Mouse (Mus musculus) embryonic facial prominence, embryonic 11.5 days (tissue): ENCODE data around the gene Rasgrf2. TPM values are rescaled to one million over a fixed set of nuclear protein-coding genes. Genes with fewer than 3 reads are reported as not detected.
A peak's percentile ranks its signal among the peaks of the same experiment; 100 is the strongest.

Experiments
- ATAC-seq: fragments of 200-750 bp; cut with Nextera tagmentation; replicated peaks from 2 replicates; pipeline ENCODE4 v1.8.0; 2017; ENCODE audit warnings: low read depth; ENCODE audit not compliant: insufficient number of reproducible peaks, low FRiP score, low TSS enrichment
- DNase-seq: peaks from one replicate; pipeline ENCODE4 v3.0.0-alpha.2; 2015; ENCODE audit warnings: low spot score
- H3K27ac ChIP-seq: fragments of 300-500 bp; sonication (generic); replicated peaks from 2 replicates; pipeline ENCODE4 v1.5.1; 2014; ENCODE audit warnings: mild to moderate bottlenecking, low read depth, low read length, control low read depth
- H3K27me3 ChIP-seq: fragments of 300-500 bp; sonication (generic); 2 replicates; pipeline ENCODE4 v1.6.1; 2014; ENCODE audit warnings: mild to moderate bottlenecking, low read length, moderate library complexity, mixed read lengths; ENCODE audit not compliant: control insufficient read depth, insufficient read depth
- H3K36me3 ChIP-seq: fragments of 300-500 bp; sonication (generic); replicated peaks from 2 replicates; pipeline ENCODE4 v1.6.1; 2014; ENCODE audit warnings: low read depth, mild to moderate bottlenecking, low read length, moderate library complexity, mixed read lengths; ENCODE audit not compliant: control insufficient read depth, insufficient read depth
- H3K4me1 ChIP-seq: fragments of 300-500 bp; sonication (generic); 2 replicates; pipeline ENCODE4 v1.6.1; 2014; ENCODE audit warnings: low read length, mixed read lengths; ENCODE audit not compliant: control insufficient read depth, insufficient read depth
- H3K4me2 ChIP-seq: fragments of 300-500 bp; sonication (generic); 2 replicates; pipeline ENCODE4 v1.6.1; 2014; ENCODE audit warnings: low read depth, mild to moderate bottlenecking, control low read depth, low read length, moderate library complexity
- H3K4me3 ChIP-seq: fragments of 300-500 bp; sonication (generic); 2 replicates; pipeline ENCODE4 v1.5.1; 2014; ENCODE audit warnings: low read depth, low read length, control low read depth
- H3K9ac ChIP-seq: fragments of 300-500 bp; sonication (generic); replicated peaks from 2 replicates; pipeline ENCODE4 v1.6.1; 2014; ENCODE audit warnings: mild to moderate bottlenecking, control low read depth, low read length
- H3K9me3 ChIP-seq: fragments of 300-500 bp; sonication (generic); replicated peaks from 2 replicates; pipeline ENCODE4 v1.6.1; 2016; ENCODE audit warnings: mild to moderate bottlenecking, low read length, inconsistent platforms, mixed read lengths; ENCODE audit not compliant: control insufficient read depth
- WGBS: fragments of 180-500 bp; shearing (Covaris S2); extraction: QIAGEN DNeasy Blood & Tissue Kit; methylation state at CpG from one replicate; pipeline ENCODE4 v1.1.7; 2014; 5-methylcytosine and 5-hydroxymethylcytosine counted together
- polyA plus RNA-seq: library from polyadenylated mRNA; unstranded; fragments of >200 nt; fragmentation: Nextera tagmentation; extraction: Ambion mirVana; gene quantifications from 2 replicates; pipeline ENCODE4 v1.2.1, GENCODE M21; 2014

Gene Rasgrf2
- polyA plus RNA-seq, 1 experiment from 2014 or later = 0.10 TPM

DNA sequence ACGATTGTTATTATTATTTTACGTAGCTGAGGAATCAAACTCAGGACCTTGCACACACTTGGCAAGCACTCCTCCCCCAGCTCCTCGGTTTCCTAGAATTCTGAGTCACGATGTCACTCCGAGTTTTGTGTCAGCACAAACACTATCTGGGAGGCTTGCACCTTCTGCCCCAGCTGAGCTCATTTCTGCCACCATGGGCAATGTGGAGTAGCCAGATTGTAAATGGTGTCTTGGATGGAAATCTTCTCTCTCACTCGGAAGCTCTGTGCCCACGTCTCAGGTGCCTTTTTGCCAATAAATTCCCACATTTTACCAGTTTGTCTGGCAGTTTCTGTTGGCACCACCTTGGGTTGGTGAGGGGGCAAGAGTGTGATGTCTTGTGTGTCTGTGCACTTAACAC is 143.1 kb downstream of the Rasgrf2 start:
- Histone ChIP-seq H3K27ac (no peak overlapping the region), H3K4me1 (no peaks in the 10 kb centered on the region), H3K27me3 (no peaks in the 10 kb centered on the region), H3K9ac (no peak overlapping the region), H3K4me3 (no peak overlapping the region), H3K9me3 (no peaks in the 10 kb centered on the region), H3K4me2 (no peak overlapping the region), H3K36me3 (no peaks in the 10 kb centered on the region)
- ATAC-seq (no peak), DNase-seq (no peak)
- WGBS = 85% methylated on average over 7 of the region's 7 CpGs

- H3K4me1 ChIP-seq = no peaks in the 10 kb centered on the region
- no peak for DNase-seq
- H3K27me3 ChIP-seq = no peaks in the 10 kb centered on the region
- H3K27ac ChIP-seq = no peak overlapping the region
- H3K9ac ChIP-seq = no peak overlapping the region
- ATAC-seq = no peak
- no peaks in the 10 kb centered on the region for H3K36me3 ChIP-seq
- no peak overlapping the region for H3K4me3 ChIP-seq
- H3K9me3 ChIP-seq = no peaks in the 10 kb centered on the region
- 87% methylated on average over 6 of the region's 6 CpGs for WGBS
- no peak overlapping the region for H3K4me2 ChIP-seq
These were observed 144.5 kb downstream of the Rasgrf2 start for GRCm38 (mm10) chr13:91986958-91987357.

DNA sequence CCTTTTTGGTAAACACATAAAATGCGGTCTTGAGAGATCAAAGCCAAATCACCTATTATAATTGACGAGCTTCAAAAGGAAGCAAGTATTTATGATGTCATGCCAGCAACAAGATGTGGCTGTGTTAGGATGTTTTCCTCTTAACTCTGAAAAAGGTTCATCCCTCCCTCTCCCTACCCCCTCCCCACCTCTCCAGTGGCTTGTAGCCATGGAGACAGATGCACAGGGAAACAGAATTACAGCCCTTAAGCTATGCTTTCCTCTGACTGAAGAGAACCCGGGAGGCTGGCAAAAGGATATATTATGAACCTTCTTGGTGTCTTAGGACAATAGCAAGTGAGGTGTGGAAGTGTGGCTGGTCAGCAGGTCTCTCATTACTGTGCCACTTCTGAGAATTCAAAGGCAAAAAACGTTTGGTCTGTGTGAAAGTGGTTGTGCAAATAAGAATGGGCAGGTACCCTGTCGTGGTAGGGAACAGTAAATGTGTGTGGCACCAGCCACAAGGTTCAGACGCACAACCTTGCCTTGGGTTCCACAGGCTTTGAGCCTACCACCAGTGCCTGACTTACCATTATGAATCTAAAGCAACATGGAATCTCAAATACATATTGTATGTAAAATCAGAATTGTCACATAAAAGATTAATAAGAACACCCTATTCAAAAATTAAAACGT is 145.4 kb downstream of the Rasgrf2 start:
- ATAC-seq = no peak
- Histone ChIP-seq H3K27me3 (no peaks in the 10 kb centered on the region), H3K9ac (no peak overlapping the region), H3K27ac (no peak overlapping the region), H3K4me2 (no peak overlapping the region), H3K4me3 (no peak overlapping the region), H3K36me3 (no peaks in the 10 kb centered on the region), H3K4me1 (no peaks in the 10 kb centered on the region), H3K9me3 (no peaks in the 10 kb centered on the region)
- 66% methylated on average over 7 of the region's 7 CpGs for WGBS
- DNase-seq = peak; percentile 18

DNA sequence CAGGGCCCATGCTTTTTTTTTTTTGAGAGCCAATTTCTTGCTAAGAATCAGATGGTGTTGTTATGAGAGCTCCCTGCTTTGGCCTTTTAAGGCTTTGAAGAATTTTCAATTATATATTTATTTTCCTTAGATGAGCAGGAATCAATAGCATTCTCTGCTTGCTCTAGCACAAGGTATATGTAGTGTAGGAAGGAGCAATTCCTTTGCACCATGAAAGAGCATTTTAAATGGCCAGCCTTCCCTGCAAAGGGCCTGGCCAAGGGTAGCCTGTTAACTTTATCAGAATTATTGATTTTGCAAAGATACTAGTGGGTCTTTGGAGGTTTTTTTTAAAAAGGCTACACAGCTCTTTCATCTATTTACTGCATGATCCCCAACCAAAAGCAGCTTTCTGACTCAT is 146.4 kb downstream of the Rasgrf2 start:
- no peaks in the 10 kb centered on the region for H3K9me3 ChIP-seq
- no peaks in the 10 kb centered on the region for H3K36me3 ChIP-seq
- H3K4me2 ChIP-seq = no peak overlapping the region
- DNase-seq (no peak), ATAC-seq (no peak)
- H3K4me3 ChIP-seq = no peak overlapping the region
- H3K27me3 ChIP-seq = no peaks in the 10 kb centered on the region
- no peaks in the 10 kb centered on the region for H3K4me1 ChIP-seq
- no peak overlapping the region for H3K27ac ChIP-seq
- H3K9ac ChIP-seq = no peak overlapping the region

- DNase-seq (no peak), ATAC-seq (no peak)
- H3K4me3 ChIP-seq = no peak overlapping the region
- no peak overlapping the region for H3K9ac ChIP-seq
- no peak overlapping the region for H3K27ac ChIP-seq
- no peaks in the 10 kb centered on the region for H3K27me3 ChIP-seq
- no peaks in the 10 kb centered on the region for H3K36me3 ChIP-seq
- no peaks in the 10 kb centered on the region for H3K4me1 ChIP-seq
- no peaks in the 10 kb centered on the region for H3K9me3 ChIP-seq
- WGBS = 87% methylated on average over 3 of the region's 3 CpGs
- no peak overlapping the region for H3K4me2 ChIP-seq
These were observed 149.4 kb downstream of the Rasgrf2 start for GRCm38 (mm10) chr13:91982080-91982479.

DNA sequence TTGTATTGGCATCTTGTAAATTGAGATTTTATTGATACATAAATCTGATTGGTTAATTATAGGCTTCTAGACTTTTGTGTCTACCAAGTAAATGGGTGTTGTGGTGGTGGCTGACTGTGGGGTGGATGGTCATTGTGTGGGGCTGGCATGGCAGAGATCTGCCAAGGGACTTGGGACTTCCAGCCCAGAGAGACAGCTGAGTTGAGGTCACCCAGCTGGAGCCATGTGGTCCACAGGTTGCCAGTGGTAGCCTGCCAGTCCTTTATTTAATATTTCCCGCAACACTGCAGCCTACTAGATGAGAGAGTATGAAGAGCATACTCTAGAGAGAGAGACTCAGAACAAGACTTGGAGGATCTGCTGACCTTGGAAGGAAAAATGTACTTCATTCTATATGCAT is 150.0 kb downstream of the Rasgrf2 start:
- no peak overlapping the region for H3K4me2 ChIP-seq
- no peak for ATAC-seq
- H3K9ac ChIP-seq = no peak overlapping the region
- H3K4me1 ChIP-seq = no peaks in the 10 kb centered on the region
- no peaks in the 10 kb centered on the region for H3K27me3 ChIP-seq
- no peaks in the 10 kb centered on the region for H3K9me3 ChIP-seq
- H3K27ac ChIP-seq = no peak overlapping the region
- WGBS = 95% methylated on average over 1 of the region's 1 CpGs
- H3K4me3 ChIP-seq = no peak overlapping the region
- no peaks in the 10 kb centered on the region for H3K36me3 ChIP-seq
- no peak for DNase-seq

GRCm38 (mm10) chr13:91976971-91977370 is 154.5 kb downstream of the Rasgrf2 start:
- Histone ChIP-seq H3K4me3 (no peak overlapping the region), H3K27ac (no peak overlapping the region), H3K4me1 (no peaks in the 10 kb centered on the region), H3K36me3 (no peaks in the 10 kb centered on the region; the same call in 1 of the 2 replicates), H3K9me3 (no peaks in the 10 kb centered on the region), H3K27me3 (no peaks in the 10 kb centered on the region), H3K9ac (no peak overlapping the region), H3K4me2 (no peak overlapping the region)
- no peak for DNase-seq
- no peak for ATAC-seq
- WGBS = 67% methylated on average over 1 of the region's 1 CpGs

DNA sequence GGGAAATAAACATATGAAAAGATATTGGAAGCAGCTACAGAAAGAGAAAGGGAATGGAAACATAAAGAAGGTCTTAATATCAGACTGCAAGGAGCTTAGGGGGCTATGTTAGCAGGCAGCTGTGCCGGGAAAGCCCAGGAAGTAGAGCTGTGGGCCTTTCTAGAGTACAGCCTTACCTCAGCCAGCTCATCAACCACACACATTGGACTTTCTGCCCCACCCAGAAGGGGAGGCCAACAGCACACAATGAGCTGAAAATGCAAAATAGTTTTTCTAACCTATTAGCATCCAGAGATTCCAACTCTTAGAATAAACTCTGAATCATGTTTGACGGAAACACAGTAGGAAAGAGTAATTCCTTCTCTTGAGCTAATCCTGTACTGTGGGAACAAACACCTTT is 154.9 kb downstream of the Rasgrf2 start:
- H3K27ac ChIP-seq = no peak overlapping the region
- H3K36me3 ChIP-seq = no peaks in the 10 kb centered on the region; the same call in 1 of the 2 replicates
- H3K4me3 ChIP-seq = no peak overlapping the region
- no peak overlapping the region for H3K9ac ChIP-seq
- no peaks in the 10 kb centered on the region for H3K4me1 ChIP-seq
- no peak for ATAC-seq
- H3K9me3 ChIP-seq = no peaks in the 10 kb centered on the region
- DNase-seq = no peak
- H3K27me3 ChIP-seq = no peaks in the 10 kb centered on the region
- 86% methylated on average over 2 of the region's 2 CpGs for WGBS
- H3K4me2 ChIP-seq = no peak overlapping the region
